Mouse (Mus musculus) megakaryocyte, adult 5-6 weeks (primary cell): ENCODE data around the gene Aadac. TPM values are rescaled to one million over a fixed set of nuclear protein-coding genes. Genes with fewer than 3 reads are reported as not detected.
A peak's percentile ranks its signal among the peaks of the same experiment; 100 is the strongest.

Experiments used
- ATAC-seq: 2 replicates; pipeline ENCODE4 v1.8.0; 2016; ENCODE audit warnings: mild to moderate bottlenecking, inconsistent platforms; ENCODE audit not compliant: poor library complexity, severe bottlenecking
- total RNA-seq, 2 experiments: library from RNA; stranded (forward) in 1 of 2; stranded (reverse) in 1 of 2; fragments of 153-499, 151-499 nt in 1 of 2; fragments of 221-1000, 200-1000 nt in 1 of 2; gene quantifications; 2 replicates each; pipeline versions ENCODE4 v1.2.3 to v1.2.4; 2015 to 2017

Aadac gene
- total RNA-seq (2015) (not detected in 2 replicates), total RNA-seq (2017) (not detected in 2 replicates)

DNA sequence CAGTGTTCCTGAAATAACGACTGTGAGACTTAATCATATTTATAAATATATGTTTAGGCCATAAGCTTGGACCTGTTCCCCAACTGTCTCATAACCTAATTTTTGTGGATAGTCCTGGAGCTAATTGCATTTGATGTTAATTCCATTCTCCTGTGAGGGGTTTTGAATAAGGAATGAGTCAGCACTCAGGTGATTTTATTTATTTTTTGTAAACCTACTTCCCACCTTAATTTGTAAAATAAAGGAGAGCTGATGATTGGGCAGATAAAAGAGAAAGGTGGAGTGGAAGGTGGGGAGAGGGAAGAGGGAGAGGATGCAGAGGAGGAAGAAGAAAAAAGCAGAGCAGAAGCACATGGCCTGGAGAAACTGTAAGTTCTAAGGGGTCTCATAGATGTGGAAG, at the start of gene Aadac:
Gene Aadac, plus strand, starts transcription at position 301 of the 400 bp plus-strand sequence.
- ATAC-seq, result no peak

DNA sequence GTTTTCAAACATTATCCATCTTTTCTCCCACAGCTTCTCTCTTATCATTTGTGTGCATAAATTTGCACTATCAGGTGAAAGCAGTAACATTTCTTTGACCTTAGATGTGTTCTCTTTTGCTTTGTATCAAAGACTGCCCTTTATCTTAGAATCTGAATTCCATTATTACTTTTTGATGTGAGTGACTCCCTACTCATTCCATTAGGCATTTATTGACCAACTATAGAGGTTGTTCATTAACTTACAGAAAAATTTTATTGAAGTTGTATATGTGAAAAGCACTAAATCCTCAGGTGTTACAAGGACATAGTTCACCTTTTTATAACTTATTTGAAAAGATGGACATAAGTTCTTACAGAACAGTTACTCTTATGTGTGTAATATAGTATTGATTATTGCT, 21.9 kb upstream of the Aadac start:
- no peak for ATAC-seq

DNA sequence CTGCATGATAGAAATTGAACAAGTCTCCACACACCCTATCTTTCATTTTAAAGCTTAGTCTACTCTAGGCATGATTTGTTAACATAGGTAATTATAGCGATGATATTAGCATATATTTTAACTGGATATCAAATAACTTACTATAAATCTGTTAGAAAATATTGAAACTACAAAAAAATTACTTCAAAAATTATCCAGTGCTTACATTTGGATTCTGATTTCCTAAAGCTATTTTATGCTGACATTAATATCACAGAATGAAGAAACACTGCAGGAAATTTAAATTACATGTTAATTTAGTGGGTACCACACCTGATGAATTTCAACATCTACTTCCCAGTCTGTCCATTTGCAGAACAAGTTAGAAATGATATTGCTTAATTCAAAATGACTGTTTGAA, 19.1 kb upstream of the Aadac start, which contains the start of gene Aadacl2:
Gene Aadacl2, plus strand, starts transcription at position 301 of the 400 bp plus-strand sequence.
- ATAC-seq, result no peak

DNA sequence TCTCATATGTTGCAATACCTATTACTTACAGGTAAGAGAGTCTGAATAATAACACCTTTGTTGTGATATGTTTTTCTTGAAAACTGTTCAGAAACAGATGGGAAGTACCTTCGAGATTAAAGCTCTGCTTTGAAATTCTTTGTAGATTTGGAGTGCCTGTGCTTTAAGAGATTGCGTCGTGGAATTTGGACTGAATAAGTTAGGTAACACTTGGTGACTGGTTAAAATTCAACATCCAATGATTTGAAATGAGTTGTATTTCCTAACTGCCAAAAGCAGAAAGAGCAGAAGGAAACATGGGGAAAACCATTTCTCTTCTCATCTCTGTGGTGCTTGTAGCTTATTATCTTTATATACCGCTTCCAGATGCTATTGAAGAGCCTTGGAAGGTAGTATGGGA, 6.0 kb downstream of the Aadac start:
- no peak for ATAC-seq

DNA sequence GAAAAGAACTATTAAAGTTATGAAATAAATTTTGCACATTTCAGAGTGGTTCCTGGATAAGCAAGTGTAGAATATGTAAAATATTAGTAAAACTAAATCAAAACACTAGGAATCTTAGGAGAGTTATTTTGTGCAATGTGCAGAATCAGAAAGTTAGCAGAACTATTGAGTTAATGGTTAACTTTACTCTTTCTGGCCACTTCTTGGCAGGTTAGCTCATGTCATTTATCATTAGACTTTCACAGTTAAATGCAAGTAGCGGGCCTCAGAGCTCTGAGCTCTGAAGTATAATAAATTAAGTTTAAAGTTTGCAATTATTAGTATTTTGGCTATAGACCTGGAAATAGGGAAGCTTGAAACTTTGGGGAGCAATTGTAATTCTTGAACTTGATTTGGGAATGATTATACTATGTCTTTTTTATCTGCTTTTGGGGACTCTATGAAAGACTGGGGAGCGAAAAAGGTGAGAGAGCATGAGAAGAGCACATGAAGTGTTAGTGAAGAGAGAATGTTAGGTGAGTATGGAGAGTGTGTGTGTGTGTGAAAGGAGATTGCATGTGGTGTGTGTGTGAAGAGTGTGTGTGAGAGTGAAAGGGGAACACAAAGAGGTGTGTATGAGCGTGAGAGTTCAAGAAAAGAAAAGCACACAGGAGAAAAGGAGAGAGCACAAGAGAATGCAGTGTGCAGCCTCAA, 20.9 kb downstream of the Aadac start:
- ATAC-seq, result no peak

DNA sequence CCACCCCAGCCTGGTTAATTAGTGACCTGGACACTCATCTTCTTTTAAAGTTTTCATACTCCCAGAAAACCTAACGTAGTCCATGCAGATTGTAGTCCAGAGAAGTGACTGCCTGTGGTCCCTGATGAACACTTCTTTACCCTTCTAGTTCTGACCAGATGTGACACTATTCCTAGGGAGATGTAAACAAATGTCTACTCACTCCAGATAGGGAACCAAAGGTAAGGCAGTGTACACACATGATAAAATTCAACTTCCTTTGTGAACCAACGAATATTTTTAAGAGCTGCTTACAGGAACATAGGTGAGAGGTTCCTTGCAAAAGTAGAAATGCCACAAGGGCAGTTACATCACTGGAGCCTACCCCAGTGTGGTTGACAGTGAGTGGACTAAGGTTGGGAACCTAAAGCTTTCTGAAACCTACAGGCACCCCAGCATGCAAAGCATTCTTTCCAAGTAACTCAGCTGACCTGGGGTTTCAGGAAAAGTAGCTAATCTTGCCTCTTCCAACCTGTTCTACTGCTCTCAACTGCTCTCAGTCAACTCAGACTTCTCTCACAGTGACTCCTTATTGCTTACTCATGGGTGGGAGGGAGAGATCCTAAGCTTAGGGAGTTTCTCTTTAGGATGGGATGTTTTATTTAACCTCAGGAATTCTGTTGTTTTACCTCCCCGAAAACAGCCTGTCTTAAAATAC, 27.9 kb downstream of the Aadac start:
- ATAC-seq, result peak; percentile 47; the same call in 1 of the 2 replicates

DNA sequence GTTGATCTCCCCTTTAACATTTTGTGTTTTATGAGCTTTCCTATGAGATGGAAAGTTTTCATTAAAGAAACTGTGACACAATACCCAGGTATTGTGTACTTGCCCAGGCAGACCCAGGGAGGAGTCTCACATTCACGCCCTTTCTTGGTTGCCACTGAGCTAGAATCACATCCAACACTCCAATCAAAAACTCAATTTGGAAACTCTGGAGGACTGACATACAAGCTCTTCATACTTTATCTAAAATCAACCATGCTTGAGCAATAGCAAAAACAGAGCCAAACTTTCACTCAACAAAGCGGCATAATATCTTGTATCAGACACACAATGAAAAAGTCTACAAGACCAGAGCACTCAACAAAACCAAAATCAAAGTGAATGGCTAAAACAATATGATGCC, 28.4 kb downstream of the Aadac start:
- ATAC-seq, result no peak

DNA sequence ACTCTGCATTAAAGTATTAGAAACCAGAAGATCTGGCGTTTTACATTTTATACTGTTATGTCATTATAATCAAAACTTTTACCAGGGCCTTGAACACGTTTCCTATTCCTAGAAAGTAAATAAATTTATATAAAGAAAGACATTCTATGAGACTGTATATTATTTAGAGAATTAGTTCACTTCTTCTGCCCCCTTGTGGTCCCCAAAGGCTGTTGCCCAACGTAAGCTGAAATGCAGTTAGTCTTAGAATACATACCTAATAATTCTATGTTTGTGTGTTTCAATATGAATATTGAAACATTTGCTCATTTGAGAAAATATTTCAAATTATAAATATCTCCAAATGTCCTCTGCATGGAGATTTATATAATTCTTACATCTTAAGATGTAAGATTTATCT, 30.9 kb downstream of the Aadac start:
- 0 out of 2 replicates have a peak, but pooled peaks have one; percentile 51 for ATAC-seq

DNA sequence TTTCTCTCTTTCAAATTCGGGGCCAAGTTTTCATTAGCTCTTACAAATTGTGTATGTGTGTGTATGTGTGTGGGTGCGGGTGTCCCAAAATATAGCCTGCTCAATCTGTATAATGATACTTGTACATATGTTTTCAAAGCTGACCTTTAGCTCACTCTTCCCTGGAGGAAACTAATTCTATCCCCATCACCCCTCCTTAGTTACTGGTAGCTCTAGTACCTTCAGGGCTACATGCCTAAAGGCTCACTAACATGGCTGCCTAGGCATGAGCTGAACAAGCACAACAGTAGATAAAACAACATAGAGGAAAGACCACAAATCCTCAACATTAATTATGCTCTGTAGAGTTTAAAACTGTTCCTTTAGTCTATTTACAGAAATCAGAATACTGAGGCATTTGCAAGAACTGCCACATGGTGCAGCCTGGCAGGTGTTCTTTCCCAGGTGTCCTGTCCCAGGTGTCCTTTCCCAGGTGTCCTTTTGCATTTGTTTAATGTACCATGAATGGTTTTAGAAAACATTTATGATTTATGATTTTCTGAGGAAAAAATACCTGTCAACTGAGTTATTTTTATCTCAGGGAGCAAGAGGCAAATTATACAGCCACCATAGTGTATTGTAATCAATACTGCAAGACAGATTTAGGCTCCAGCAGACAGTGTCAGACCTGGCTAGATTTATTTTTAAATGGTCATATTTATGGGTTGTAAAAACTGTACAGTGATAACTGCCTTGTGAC, 31.7 kb downstream of the Aadac start:
- ATAC-seq, result no peak

DNA sequence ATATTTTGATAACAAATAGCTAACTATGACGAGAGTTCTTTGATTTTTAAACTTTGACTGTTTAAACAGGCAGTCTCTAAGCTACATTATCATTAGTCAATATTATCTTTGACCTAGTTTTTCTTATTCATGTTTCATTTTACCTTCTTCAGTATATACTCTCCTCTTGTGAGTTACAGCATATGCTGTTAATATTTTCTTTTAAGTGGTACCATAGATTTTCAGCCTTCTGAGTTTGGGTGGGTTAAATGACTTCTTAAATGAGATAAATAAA, 32.2 kb downstream of the Aadac start:
- ATAC-seq, result no peak

DNA sequence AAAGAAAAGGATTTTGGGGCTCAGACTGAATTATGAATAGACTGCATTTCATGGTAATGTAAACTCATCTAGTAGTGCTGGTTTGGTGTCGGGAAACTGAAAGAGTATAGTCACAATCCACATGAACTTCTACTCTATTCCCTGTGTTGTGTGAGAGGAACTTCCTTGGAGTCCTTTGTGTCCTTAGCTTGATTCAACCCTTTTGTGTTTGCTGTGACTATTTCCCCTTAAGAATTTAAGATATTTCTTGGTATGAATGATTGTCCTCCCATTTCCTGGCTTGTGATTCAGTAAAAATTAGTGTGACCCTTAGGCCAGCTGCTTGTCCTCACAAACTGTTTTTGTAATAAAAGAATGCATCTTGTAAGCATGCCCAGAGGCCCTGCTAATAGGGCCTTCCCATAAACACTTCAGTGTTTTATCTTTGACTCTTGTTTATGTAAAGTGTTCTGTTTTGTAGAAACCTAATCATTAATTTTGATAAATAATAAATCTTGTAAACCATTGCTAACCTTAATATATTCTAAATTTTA, 53.4 kb downstream of the Aadac start:
- no peak for ATAC-seq

DNA sequence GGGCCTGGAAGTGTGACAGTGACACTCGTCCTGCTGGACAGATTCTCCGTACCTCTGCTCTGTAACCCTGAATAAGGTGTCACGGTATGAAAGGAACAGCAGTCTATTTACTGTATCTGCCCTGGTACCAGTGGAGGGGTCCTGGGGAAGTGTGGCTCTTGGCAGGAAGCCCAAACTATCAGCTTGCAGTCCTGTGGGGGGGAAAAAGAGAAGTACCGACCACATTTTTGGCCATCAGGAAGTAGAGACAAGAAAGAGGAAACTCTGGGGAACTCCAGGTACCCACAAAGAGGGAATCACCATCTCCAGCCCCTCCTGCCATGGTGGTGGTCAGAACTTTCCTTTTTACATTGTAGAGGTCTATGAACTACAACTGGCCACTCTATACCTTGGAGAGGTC, 55.1 kb downstream of the Aadac start:
- ATAC-seq, result peak; percentile 95

DNA sequence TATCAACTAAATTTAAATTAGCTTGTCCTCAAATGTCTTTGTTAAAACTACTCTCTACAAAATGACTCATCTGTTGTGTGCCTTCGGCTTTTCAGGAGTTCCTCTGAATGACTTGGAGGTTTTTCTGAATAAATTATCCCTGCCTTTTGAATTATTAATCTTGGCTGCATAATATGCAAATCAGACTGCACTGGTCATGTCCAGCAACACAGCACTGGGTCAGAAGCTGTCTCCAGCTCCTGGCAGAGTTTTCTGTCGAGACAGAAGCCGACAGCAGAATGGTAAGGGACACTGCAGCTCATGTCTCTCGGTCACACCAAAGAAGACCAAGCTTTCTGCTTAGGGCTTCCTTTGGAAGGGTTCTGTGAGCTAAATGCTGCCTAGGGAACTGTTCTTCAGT, 56.1 kb downstream of the Aadac start, which contains the start of gene Sucnr1:
Gene Sucnr1, plus strand, starts transcription at position 222 of the 400 bp plus-strand sequence.
- ATAC-seq, result no peak

DNA sequence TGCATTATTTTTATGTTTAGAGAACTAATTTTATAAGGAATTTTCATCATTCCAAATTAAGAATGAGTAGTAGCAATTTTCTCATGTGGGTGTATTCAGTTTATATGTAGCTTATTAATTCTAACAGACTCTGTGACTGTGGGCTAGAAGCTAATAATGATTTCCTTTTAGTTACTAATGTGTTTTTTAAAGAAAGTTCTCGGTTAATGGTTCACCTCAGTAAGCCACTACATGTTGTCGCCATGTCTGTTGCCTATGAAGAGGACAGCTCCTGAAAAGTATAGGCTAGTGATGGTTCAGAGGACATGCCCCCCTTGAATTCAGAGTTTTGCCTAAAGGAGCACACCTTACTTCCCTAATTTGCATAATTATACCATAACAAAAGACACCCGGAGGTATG, 57.2 kb downstream of the Aadac start:
- ATAC-seq, result no peak

DNA sequence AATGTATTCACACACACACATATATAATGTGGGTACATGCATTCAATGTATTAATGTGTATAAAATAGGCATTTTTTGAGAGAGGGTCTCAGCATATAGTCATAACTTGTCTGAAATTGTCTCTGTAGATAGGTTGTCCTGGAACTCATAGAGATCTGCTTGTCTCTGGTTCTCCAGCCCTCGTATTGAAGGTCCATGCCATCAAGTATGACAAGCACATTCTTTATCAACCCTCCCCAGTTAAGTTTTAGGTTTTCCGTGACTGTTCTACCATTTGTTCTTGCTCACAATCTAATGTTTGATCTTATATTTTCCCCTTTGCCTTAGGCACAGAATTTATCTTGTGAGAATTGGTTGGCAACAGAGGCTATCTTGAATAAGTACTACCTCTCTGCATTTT, 60.2 kb downstream of the Aadac start:
- no peak for ATAC-seq

Other genes with a start within 250 kb of the Aadac start
- not detected in 2 replicates for gene Gm8298, start 164.7 kb upstream of the Aadac start, total RNA-seq (2015)
- gene Gm8298, start 164.7 kb upstream of the Aadac start, total RNA-seq (2017), result not detected in 2 replicates
- not detected in 2 replicates for gene C130079G13Rik, start 100.5 kb upstream of the Aadac start, total RNA-seq (2015)
- gene C130079G13Rik, start 100.5 kb upstream of the Aadac start, total RNA-seq (2017), result not detected in 2 replicates
- gene Aadacl2, start 19.0 kb upstream of the Aadac start, total RNA-seq (2015), result not detected in 2 replicates
- gene Aadacl2, start 19.0 kb upstream of the Aadac start, total RNA-seq (2017), result not detected in 2 replicates
- gene Sucnr1, start 56.2 kb downstream of the Aadac start, total RNA-seq (2015), result 0.68 and 1.2 TPM in 2 replicates
- 0.29 and 0.69 TPM in 2 replicates for gene Sucnr1, start 56.2 kb downstream of the Aadac start, total RNA-seq (2017)